Mouse (Mus musculus) frontal cortex, adult 2 months (tissue): ENCODE measurements around the gene Rdm1. TPM values are rescaled to one million over a fixed set of nuclear protein-coding genes. Genes with fewer than 3 reads are reported as not detected.

Experiments used
- DNase-seq, 2 experiments: peaks; one replicate each; pipeline ENCODE4 v3.0.0; 2022; ENCODE audit warnings: low spot score in 1 of 2; ENCODE audit errors: extremely low spot score in 1 of 2
- polyA plus RNA-seq: library from polyadenylated mRNA; depleted of rRNA; stranded (reverse); fragments of >200 nt; gene quantifications from 2 replicates; pipeline ENCODE4 v1.2.3, GENCODE M21; 2012; rRNA removed

Rdm1 gene
- polyA plus RNA-seq, 1 experiment: 11.9 TPM

DNA sequence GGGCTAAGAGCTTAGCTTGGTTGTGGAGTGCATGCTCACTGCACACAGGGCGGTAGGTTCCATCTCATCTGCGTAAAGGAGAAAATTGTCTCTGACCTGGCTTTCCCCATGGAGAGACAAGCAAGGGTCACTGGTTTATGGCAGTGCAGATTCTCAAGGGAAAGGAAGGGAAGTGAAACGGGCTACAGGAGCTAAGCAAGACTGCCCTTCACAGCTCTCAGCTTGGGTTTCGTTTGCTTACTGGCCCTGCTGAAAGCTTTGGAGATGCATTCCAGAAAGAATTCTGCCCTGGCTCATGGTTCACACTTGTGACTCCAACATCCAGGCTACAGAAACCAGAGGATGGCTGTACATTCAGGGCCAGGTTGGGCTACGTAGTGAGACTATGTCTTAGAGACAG, 51.8 kb downstream of the Rdm1 start:
- DNase-seq: no peak

DNA sequence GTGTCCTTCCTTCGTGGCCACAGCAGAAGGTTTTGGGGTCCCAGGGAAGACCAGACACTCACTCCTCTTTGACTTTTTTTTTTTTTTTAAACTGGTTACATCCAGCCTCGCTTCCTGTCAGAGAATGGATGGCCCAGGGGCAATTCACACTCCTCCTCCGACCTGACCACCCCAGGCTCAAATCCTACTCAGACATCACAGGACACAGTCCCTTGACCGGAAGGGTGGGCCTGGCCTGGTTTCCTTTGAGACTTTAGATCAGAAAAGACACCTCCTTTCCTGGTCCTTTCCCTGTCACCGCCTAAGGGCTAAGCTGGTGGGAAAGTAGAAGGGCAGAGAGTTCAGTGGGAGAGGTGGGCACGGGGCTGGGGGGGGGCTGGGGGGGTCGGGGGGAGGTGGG, 52.9 kb downstream of the Rdm1 start:
- DNase-seq: no peak

DNA sequence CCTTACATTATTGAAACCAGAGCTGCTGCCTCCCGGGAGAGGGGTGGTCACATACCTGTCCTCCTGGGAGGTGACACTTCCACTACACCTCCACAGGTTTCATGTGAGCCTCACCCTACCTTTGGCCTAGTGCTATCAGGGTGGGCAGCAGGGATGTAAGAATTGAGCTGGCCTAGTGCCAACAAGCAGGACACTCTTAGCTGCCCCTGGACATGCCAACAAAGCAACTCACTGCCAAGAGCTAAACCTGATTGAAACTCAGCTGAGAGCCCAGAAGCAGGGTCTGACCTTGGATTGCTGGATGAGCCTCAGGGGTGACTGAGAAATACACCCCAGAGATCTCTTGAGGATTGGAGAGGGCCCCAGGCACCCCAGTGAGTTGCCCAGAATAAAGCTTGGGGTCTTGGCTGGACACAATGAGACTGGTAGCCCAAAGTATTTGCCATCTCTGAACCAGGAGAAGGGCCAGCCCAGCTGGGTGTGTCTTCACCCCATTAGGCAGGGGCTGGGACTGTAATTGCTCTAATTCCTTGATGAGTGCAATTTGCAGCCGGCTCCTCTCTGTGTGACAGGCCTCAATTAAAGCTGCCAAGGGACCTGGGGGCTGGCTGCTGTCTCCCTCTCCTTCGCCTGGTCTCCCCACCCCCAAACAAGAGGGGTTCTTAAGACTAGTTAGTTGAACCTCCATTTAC, 53.8 kb downstream of the Rdm1 start:
- no peak for DNase-seq

DNA sequence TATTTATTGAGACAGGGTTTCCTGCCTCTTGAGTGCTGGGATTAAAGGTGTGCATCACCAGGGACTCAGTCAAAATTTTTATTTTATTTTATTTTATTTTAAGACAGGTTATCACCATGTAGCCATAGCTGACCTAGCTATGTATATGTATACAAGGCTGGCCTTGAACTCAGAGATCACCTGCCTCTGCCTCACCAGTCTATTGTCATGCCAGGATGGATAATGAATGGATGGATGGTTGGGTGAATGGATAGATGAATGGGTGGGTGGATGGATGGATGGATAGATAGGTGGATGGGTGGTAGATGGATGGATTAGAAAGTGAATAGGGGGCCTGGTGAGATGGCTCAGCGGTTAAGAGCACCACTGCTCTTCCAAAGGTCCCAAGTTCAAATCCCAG, 55.0 kb downstream of the Rdm1 start:
- DNase-seq: no peak

DNA sequence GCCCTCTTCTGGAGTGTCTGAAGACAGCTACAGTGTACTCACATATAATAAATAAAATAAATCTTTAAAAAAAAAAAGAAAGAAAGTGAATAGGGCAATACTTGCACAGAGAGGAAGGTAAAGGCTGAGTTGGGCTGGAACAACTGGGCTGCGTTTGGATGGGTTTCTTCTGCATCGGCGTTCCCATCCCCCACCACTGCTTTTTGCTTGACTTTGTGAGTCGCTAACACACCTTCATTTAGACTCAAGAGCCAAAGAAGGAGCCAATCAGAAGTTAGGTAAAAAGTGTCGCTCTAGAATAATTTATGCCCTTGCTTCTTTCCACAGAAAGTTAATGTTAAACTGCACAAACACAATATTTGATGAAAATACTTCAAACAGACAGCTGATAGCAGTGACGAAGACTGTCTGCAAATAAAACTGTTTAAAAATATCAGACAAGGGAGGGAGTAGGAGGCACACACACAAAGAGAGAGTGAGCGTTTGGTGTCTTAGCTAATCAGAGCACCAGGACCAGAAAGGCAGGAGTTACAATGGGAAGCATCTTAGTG, 55.5 kb downstream of the Rdm1 start:
- no peak for DNase-seq

Other genes with a start within 250 kb of the Rdm1 start
- gene Aarsd1, start 209.6 kb upstream of the Rdm1 start, polyA plus RNA-seq: 49.2 and 53.5 TPM in 2 replicates
- 3.6 and 4.1 TPM in 2 replicates for gene Gm27029, start 202.4 kb upstream of the Rdm1 start, polyA plus RNA-seq
- 33.4 and 33.7 TPM in 2 replicates for gene Rundc1, start 202.1 kb upstream of the Rdm1 start, polyA plus RNA-seq
- 4.1 and 6.6 TPM in 2 replicates for gene Ptges3l, start 201.9 kb upstream of the Rdm1 start, polyA plus RNA-seq
- 480 and 588 TPM in 2 replicates for gene Rpl27, start 184.9 kb upstream of the Rdm1 start, polyA plus RNA-seq
- gene Ifi35, start 178.8 kb upstream of the Rdm1 start, polyA plus RNA-seq: 9.0 and 9.1 TPM in 2 replicates
- 155 and 173 TPM in 2 replicates for gene Rnd2, start 162.2 kb upstream of the Rdm1 start, polyA plus RNA-seq
- 41.3 and 41.4 TPM in 2 replicates for gene Vat1, start 161.0 kb upstream of the Rdm1 start, polyA plus RNA-seq
- 0.99 and 1.0 TPM in 2 replicates for gene Brca1, start 75.2 kb upstream of the Rdm1 start, polyA plus RNA-seq
- gene Nbr1, start 75.0 kb upstream of the Rdm1 start, polyA plus RNA-seq: 114 and 124 TPM in 2 replicates
- gene Tmem106a, start 45.0 kb upstream of the Rdm1 start, polyA plus RNA-seq: 4.2 and 4.8 TPM in 2 replicates
- gene Gm11634, start 27.9 kb upstream of the Rdm1 start, polyA plus RNA-seq: not detected in 2 replicates
- 26.6 and 38.8 TPM in 2 replicates for gene Arl4d, start 38.3 kb downstream of the Rdm1 start, polyA plus RNA-seq
- 23.3 and 23.8 TPM in 2 replicates for gene Dhx8, start 105.7 kb downstream of the Rdm1 start, polyA plus RNA-seq
- 20.7 and 21.5 TPM in 2 replicates for gene Etv4, start 158.2 kb downstream of the Rdm1 start, polyA plus RNA-seq